Mouse (Mus musculus) stomach, embryonic 16.5 days (tissue): ENCODE results near the gene Gstt4. TPM values are rescaled to one million over a fixed set of nuclear protein-coding genes. Genes with fewer than 3 reads are reported as not detected.

Experiments used
- ATAC-seq: fragments of 200-750 bp; cut with Nextera tagmentation; 2 replicates; pipeline ENCODE4 v1.8.0; 2017; ENCODE audit warnings: moderate number of reproducible peaks, moderate TSS enrichment; ENCODE audit not compliant: insufficient read depth, low FRiP score
- H3K27ac ChIP-seq: fragments of 300-500 bp; sonication (generic); 2 replicates; pipeline ENCODE4 v1.5.1; 2014; ENCODE audit warnings: low read length
- H3K27me3 ChIP-seq: fragments of 300-500 bp; sonication (generic); 2 replicates; pipeline ENCODE4 v1.6.1; 2014; ENCODE audit warnings: low read length, control low read depth, mixed read lengths; ENCODE audit not compliant: control insufficient read depth, insufficient read depth
- H3K36me3 ChIP-seq: fragments of 300-500 bp; sonication (generic); 2 replicates; pipeline ENCODE4 v1.6.1; 2014; ENCODE audit warnings: low read length; ENCODE audit not compliant: control insufficient read depth, insufficient read depth
- H3K4me1 ChIP-seq: fragments of 300-500 bp; sonication (generic); 2 replicates; pipeline ENCODE4 v1.6.1; 2014; ENCODE audit warnings: low read length, control low read depth, mixed read lengths; ENCODE audit not compliant: control insufficient read depth, insufficient read depth
- H3K4me2 ChIP-seq: fragments of 300-500 bp; sonication (generic); 2 replicates; pipeline ENCODE4 v1.6.1; 2014; ENCODE audit warnings: low read depth, low read length, mixed read lengths
- H3K4me3 ChIP-seq: fragments of 300-500 bp; sonication (generic); replicated peaks from 2 replicates; pipeline ENCODE4 v1.5.1; 2014; ENCODE audit warnings: mild to moderate bottlenecking, low read length
- H3K9ac ChIP-seq: fragments of 300-500 bp; sonication (generic); 2 replicates; pipeline ENCODE4 v1.6.1; 2014; ENCODE audit warnings: low read length
- H3K9me3 ChIP-seq: fragments of 300-500 bp; sonication (generic); replicated peaks from 2 replicates; pipeline ENCODE4 v1.6.1; 2016; ENCODE audit warnings: low read length, control low read depth; ENCODE audit not compliant: control insufficient read depth
- WGBS: fragments of 180-500 bp; shearing (Covaris S2); extraction: QIAGEN DNeasy Blood & Tissue Kit; methylation state at CpG from one replicate; pipeline ENCODE4 v1.1.7; 2014; 5-methylcytosine and 5-hydroxymethylcytosine counted together
- polyA plus RNA-seq: library from polyadenylated mRNA; unstranded; fragments of >200 nt; fragmentation: Nextera tagmentation; extraction: Ambion mirVana; gene quantifications from 2 replicates; pipeline ENCODE4 v1.2.1, GENCODE M21; 2015

Gene Gstt4
- polyA plus RNA-seq, 1 experiment from 2014 or later, result not detected

- WGBS, result 88% methylated on average over 15 of the region's 15 CpGs
- H3K27me3 ChIP-seq, result no peaks in the 10 kb centered on the region
- ATAC-seq, result no peak
- H3K27ac ChIP-seq, result no peak overlapping the region
- H3K4me3 ChIP-seq, result no peak overlapping the region
- no peak overlapping the region for H3K9ac ChIP-seq
- peaks cover 13% of the 10 kb centered on the region for H3K4me1 ChIP-seq
- H3K9me3 ChIP-seq, result no peaks in the 10 kb centered on the region
- H3K4me2 ChIP-seq, result no peak overlapping the region
- no peaks in the 10 kb centered on the region for H3K36me3 ChIP-seq
Observed at GRCm38 (mm10) chr10:75855416-75855981, 33.2 kb upstream of the Gstt4 start.

DNA sequence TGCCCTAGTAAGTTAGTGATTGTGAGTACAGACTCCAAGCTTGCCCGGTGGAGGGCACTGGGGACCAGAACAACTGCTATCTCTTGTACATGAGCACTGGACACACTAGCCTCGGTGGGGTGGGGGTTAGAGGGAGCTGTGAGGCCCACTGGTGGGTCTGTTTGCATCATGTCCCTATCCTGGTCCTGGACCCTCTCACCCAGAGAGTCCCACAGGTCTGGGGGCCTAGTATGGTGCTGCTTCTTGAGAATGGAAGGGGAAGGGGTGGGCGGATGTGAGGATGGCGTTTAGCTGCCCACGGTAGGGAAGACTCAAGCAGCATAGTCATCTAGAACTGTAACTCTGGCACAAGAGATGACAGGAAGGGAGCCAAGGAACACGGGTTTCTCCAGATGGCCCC lies 32.4 kb upstream of the Gstt4 start:
- no peaks in the 10 kb centered on the region for H3K27me3 ChIP-seq
- H3K4me2 ChIP-seq, result no peak overlapping the region
- no peaks in the 10 kb centered on the region for H3K9me3 ChIP-seq
- ATAC-seq, result no peak
- H3K36me3 ChIP-seq, result no peaks in the 10 kb centered on the region
- H3K27ac ChIP-seq, result no peak overlapping the region
- H3K4me3 ChIP-seq, result no peak overlapping the region
- peaks cover 9% of the 10 kb centered on the region for H3K4me1 ChIP-seq
- 82% methylated on average over 6 of the region's 6 CpGs for WGBS
- H3K9ac ChIP-seq, result no peak overlapping the region

GRCm38 (mm10) chr10:75854096-75854495 lies 31.8 kb upstream of the Gstt4 start:
- Histone ChIP-seq H3K4me2 (no peak overlapping the region), H3K27me3 (no peaks in the 10 kb centered on the region), H3K9me3 (no peaks in the 10 kb centered on the region), H3K4me1 (peaks cover 8% of the 10 kb centered on the region), H3K9ac (no peak overlapping the region), H3K27ac (no peak overlapping the region), H3K36me3 (no peaks in the 10 kb centered on the region), H3K4me3 (no peak overlapping the region)
- 42% methylated on average over 5 of the region's 5 CpGs for WGBS
- no peak for ATAC-seq

- Histone ChIP-seq H3K27me3 (no peaks in the 10 kb centered on the region), H3K36me3 (no peaks in the 10 kb centered on the region), H3K4me3 (no peak overlapping the region), H3K27ac (no peak overlapping the region), H3K9me3 (no peaks in the 10 kb centered on the region), H3K4me2 (no peak overlapping the region), H3K9ac (no peak overlapping the region), H3K4me1 (0 out of 2 replicates have a peak, but pooled peaks cover 2% of the 10 kb centered on the region)
- ATAC-seq, result peak; percentile 54; the same call in 1 of the 2 replicates
- WGBS, result 23% methylated on average over 10 of the region's 10 CpGs
Observed at GRCm38 (mm10) chr10:75853452-75853851, 31.1 kb upstream of the Gstt4 start.

DNA sequence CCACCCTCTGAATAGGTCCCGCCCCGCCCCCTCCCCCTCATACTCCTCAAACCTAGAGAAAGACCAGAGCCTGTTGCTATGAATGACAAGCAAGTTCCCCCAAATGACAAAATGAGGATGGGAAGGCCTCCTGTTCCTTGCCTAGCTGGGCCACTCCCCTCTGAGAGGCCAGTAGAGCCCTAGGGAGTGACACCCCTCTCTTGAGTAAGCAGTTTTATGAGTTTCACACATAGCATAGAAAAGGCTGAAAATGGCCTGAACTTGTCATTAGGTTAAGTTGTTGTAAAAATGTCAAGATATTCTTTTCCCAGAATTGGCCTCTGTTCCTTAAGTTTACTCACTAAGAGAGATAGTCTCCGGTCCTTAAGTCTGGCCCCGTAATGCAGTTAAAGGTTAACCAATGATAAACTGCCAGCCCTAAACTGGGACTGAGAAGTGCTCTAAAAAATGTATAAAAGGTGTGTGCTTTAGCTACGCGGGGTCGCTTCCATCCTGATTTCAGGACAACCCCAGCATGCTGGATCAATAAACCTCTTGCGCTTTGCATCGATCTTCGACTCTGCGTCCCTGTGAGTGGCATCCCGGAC lies 30.3 kb upstream of the Gstt4 start:
- Histone ChIP-seq H3K9me3 (no peaks in the 10 kb centered on the region), H3K4me1 (no peaks in the 10 kb centered on the region), H3K36me3 (no peaks in the 10 kb centered on the region), H3K9ac (no peak overlapping the region), H3K27ac (no peak overlapping the region), H3K4me2 (no peak overlapping the region), H3K27me3 (no peaks in the 10 kb centered on the region), H3K4me3 (no peak overlapping the region)
- ATAC-seq, result peak; percentile 18; the same call in 1 of the 2 replicates
- WGBS, result 71% methylated on average over 12 of the region's 12 CpGs

DNA sequence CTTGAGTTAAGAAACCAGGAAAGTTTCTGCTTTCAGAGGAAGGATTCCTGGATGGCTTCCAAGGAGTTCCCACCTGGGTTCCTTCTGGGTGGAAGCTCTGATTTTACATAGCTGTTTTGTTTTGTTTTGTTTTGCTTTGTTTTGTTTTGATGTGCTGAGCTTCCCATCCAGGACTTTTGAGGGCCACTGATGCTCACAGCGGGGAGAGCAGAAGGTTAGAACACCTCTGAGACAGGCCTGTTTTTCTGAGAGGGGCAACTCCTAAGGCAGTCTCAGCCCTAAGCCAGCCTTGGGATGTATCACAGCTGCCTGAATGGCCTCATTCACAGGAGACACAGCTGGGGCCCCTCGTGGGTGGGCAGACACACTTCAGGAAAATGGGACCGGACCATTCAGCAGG lies 29.3 kb upstream of the Gstt4 start:
- H3K27me3 ChIP-seq, result no peaks in the 10 kb centered on the region
- 57% methylated on average over 3 of the region's 3 CpGs for WGBS
- H3K4me3 ChIP-seq, result no peak overlapping the region
- ATAC-seq, result no peak
- no peaks in the 10 kb centered on the region for H3K9me3 ChIP-seq
- H3K27ac ChIP-seq, result no peak overlapping the region
- H3K36me3 ChIP-seq, result no peaks in the 10 kb centered on the region
- H3K9ac ChIP-seq, result no peak overlapping the region
- H3K4me1 ChIP-seq, result no peaks in the 10 kb centered on the region
- no peak overlapping the region for H3K4me2 ChIP-seq

DNA sequence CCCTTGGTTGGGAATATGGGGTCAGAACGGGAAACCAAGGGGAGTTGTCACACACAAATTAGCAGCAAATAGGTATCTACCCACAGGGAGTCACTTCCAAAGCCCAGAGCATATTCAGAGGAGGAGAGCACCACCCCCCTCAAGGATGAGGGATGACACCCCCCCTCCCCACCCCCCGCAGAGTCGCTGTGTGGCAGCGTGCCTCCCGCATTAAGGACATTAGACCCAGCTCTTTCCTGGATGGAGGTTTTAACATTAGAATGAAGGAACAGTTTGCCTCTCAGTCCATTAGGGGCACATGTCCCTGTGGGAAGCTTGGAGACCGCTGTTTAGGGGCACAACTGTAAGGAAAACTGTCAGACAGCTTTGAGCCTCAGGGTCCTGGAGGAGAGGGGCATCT lies 28.7 kb upstream of the Gstt4 start:
- Histone ChIP-seq H3K4me3 (no peak overlapping the region), H3K9ac (0 out of 2 replicates have a peak overlapping the region, but pooled peaks have one; percentile 12), H3K36me3 (no peaks in the 10 kb centered on the region), H3K9me3 (no peaks in the 10 kb centered on the region), H3K27me3 (no peaks in the 10 kb centered on the region), H3K4me1 (no peaks in the 10 kb centered on the region), H3K27ac (no peak overlapping the region), H3K4me2 (no peak overlapping the region)
- ATAC-seq, result no peak
- 17% methylated on average over 6 of the region's 6 CpGs for WGBS

DNA sequence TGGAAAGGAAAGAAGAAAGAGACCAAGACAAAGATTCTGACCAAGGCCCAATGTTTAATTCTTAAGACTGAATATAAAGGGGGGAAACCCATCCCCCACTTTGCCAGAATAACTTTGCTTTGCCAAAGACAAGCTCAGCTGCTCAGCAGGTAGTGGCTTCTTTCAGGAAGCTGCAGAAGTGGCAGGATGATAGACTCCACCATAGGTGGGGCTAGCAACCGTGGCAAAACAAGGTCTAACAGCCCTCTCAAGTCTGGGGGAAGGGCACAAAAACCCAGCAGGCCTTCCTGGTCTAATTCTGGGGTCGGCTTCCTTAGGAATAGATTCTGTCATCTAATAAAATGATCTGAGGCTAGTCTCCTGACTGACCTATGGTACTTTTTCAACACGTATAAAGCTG lies 26.0 kb upstream of the Gstt4 start:
- WGBS, result 28% methylated on average over 3 of the region's 3 CpGs
- ATAC-seq, result no peak
- no peaks in the 10 kb centered on the region for H3K36me3 ChIP-seq

GRCm38 (mm10) chr10:75845306-75845930 lies 23.1 kb upstream of the Gstt4 start:
- H3K9ac ChIP-seq, result no peak overlapping the region
- H3K27me3 ChIP-seq, result no peaks in the 10 kb centered on the region
- no peaks in the 10 kb centered on the region for H3K4me1 ChIP-seq
- H3K4me3 ChIP-seq, result no peak overlapping the region
- peak; percentile 64 for ATAC-seq
- WGBS, result 67% methylated on average over 6 of the region's 6 CpGs
- no peaks in the 10 kb centered on the region for H3K9me3 ChIP-seq
- no peak overlapping the region for H3K27ac ChIP-seq
- no peak overlapping the region for H3K4me2 ChIP-seq
- no peaks in the 10 kb centered on the region for H3K36me3 ChIP-seq

More for the DNA sequence above, 26.0 kb upstream of the Gstt4 start:
- no peak overlapping the region for H3K9ac ChIP-seq
- H3K4me1 ChIP-seq, result no peaks in the 10 kb centered on the region
- no peak overlapping the region for H3K27ac ChIP-seq
- H3K4me3 ChIP-seq, result no peak overlapping the region
- H3K9me3 ChIP-seq, result no peaks in the 10 kb centered on the region
- H3K4me2 ChIP-seq, result no peak overlapping the region
- H3K27me3 ChIP-seq, result no peaks in the 10 kb centered on the region
